Mouse (Mus musculus) cerebellum, postnatal 14 days (tissue): ENCODE measurements around the gene Armc7.
A peak's percentile ranks its signal among the peaks of the same experiment; 100 is the strongest.

ENCODE experiments used
- DNase-seq, 2 experiments: peaks; one replicate each; pipeline ENCODE4 v3.0.0; 2021; ENCODE audit warnings: mixed read lengths in 2 of 2

Gene Armc7

DNA sequence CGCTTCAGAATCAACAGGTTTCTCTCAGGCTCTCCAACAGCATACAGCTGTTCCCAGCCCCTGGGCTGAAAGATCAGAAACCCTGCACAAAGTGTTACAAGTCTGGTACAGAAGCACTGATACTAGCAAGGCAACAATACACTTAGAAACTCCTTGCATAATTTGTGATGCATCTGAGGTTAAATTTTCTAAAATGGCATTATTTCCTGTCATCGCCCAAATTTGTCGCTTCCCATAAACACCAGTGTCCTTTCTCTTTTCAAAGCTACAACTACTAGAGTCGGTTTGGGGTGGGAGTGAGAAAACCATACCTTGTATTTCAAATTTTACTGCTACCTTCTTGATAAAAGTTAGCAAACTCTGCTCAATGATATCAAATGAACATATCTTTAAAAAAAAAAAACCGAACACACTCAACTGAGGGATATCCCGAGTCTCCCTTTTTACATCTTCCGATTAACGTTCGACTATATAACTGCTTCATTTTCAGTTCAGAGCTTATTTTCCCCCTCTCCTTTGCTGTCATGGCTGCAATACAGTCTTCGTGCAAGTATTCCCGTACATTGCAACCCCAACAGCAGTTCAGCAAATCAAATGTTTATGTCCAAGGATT, 59.4 kb downstream of the Armc7 start:
- no peak for DNase-seq

DNA sequence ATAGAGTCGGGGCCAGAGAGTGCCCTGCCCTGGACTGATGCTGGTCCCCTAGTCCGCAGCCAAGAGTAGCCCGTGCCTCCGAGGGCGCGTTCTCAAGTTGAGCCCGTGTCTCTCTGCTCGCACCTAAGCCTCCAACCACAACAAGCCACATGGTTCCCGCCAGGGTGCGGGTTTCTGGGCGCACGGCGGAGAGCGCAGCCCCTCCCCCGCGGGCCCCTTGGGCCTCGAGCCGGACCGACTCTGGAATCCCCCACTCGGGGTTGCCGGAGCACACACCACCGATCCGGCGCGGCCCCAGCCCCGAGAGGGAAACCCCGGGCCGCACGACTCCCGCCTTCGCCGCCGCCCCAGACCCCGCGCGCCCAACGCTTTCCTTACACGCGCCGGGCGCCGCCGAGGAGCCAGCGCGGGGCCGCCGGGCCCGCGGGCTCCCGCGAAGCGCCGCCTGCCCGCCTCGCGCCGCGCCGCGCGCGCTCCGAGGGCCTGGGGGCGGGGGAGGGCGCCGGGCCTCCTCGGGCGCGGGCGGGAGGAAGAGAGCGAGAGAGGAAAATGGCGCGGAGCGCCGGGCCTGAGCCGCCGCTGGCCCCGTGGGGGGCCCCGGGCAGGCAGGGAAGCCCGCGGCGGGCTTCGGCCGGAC, 60.1 kb downstream of the Armc7 start:
- peak; percentile 74 to 75 for DNase-seq

GRCm38 (mm10) chr11:115536038-115536681, 60.7 kb downstream of the Armc7 start, which contains the start of gene Sumo2:
Sumo2 (minus strand) TSS chr11:115536276.
- peak; percentile 99 to 100 for DNase-seq

DNA sequence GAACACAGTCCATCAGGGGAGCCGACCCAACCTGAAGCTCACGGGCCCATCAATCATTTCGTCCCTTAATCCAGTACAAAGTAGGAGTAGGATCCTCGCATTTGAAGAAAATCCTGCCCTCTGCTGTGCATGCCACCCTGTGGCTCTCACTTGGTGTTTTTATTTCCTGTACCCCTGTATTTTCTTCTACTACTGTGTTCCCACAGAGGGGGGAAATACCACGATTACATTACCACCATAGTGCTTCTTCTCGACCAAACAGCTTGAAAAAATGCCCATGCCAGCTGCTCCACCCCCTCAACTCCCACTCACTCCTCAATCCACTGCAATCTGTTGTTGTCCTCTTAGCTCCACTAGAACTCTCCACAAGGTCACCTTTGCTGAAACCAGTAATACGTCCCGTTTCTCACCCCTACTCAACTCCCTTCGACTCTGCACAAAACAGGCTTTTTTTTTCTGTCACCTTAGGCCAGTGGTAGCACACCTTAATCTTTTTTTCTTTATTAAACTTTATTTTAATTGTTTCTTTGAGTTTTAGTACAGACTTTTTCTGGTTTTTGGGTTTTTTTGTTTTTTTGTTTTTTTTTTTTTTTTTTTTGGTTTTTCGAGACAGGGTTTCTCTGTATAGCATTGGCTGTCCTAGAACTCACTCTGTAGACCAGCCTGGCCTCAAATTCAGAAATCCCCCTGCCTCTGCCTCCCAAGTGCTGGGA, 61.5 kb downstream of the Armc7 start:
- peak in 1 of 2 experiments; percentile 24 for DNase-seq

DNA sequence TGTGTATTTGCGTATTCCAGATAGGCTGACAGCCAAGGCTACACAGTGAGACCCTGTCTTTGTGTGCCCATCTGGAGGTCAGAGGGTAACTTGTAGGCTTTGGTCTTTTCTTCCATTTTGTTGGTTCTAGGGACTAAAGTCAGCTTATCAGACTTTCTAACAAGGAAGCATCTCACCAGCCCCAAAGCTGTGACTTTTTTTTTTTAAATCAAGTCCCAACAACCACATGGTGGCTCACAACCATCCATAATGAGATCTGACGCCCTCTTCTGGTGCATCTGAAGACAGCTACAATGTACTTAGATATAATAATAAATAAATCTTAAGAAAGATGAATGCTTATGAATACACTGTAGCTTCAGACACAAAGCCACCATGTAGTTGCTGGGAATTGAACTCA, 62.6 kb downstream of the Armc7 start:
- DNase-seq = no peak
